Mouse (Mus musculus) kidney, postnatal 36 days (tissue): ENCODE data around the gene Pkmyt1.

ENCODE experiments used
- DNase-seq, 2 experiments: peaks; one replicate each; pipeline ENCODE4 v3.0.0; 2021 to 2022; ENCODE audit warnings: mixed read lengths in 2 of 2

The Pkmyt1 gene

GRCm38 (mm10) chr17:23722376-23723125 lies 3.6 kb upstream of the Pkmyt1 start, which contains the start of gene 1520401A03Rik:
TSS of gene 1520401A03Rik (minus strand) at chr17:23722783.
- DNase-seq = no peak

DNA sequence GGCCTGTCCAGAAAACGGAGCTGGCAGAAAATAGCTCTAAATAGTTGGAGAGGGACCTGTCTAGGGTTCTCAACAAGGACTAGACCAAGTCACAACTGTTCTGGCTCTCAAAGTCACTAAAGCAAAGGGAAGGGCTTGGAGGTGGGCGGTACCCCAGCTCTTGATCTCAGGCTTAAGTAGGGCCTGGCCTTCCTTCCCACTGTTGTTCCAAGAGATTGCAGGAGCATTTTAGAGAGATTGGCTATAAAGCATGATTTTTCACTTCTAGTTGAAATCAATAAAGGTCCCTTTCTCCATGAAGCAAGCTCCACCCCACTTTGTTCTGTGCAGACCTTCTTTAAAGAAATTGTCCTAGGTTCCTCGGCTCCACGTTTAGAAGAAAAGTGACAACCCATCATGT lies 659 bp upstream of the Pkmyt1 start:
- DNase-seq = no peak

- peak; percentile 79 for DNase-seq
Observed at GRCm38 (mm10) chr17:23726758-23727142, 614 bp downstream of the Pkmyt1 start.

GRCm38 (mm10) chr17:23730441-23730840 lies 4.3 kb downstream of the Pkmyt1 start:
- DNase-seq = no peak

GRCm38 (mm10) chr17:23734341-23734740 lies 8.2 kb downstream of the Pkmyt1 start:
- DNase-seq = peak in 1 of 2 experiments; percentile 25

- peak in 1 of 2 experiments; percentile 11 for DNase-seq
Observed at GRCm38 (mm10) chr17:23737493-23738445, 11.6 kb downstream of the Pkmyt1 start.

DNA sequence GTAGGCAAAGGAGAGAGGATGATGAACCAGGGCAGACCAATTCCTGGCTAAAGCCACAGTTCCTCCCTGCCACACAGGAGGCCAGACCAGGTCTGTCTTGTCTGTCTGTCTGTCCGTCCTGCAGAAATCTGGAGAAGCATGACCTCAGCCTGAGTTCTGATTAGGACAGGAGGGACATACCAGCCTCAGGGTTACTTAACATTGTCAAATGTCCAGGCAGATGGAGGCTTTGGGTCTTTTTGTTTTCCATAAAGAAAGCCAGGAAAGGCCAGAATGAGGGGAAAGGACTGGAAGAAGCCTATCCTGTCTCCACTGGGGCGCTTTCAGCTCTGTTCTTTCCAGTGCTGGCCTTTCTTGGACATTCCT lies 12.7 kb downstream of the Pkmyt1 start:
- DNase-seq = no peak

DNA sequence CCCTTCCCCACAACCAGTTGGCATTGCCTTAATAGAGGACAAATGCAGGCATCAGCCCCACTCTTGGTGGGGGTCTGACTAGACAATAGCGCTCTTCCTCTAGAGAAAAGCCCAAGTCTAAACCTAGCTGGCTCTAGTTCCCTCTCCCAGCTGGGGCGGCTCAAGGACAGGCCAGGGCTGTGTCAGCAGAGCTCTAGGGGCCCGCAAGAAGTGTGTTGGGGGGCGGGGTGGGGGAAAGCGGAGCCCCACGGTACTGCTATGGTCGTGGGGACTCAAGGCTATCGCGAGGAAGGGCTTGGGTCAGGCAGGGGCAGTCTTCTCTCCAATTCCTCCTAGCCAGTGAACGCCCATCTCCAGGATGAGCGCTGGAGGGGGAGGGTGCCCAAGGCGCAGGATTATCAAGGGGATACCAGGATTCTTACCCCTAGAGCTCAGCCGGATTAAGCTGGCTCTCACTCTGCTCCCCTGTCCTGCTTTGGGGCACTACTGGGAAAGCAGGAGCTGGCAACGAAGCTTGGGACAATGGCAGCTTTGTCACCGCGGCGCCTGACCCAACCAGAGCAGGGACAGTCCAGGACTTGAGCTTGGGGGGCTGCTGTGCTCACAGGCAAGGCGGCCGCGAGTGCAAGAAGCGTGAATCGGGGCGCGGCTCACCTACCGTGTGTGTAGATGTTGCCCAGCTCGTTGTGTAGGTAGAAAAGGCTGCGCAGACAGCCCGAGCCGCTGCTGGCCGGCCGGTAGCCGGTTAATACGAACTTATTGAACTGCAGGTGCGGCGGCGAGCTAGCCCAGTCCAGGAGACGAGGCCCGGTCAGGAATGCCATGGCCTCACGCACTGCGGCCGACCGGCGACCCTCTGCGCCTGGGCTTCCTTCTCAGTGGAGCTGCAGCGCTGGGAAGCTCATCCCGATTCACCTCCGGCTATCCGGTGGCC lies 13.3 kb downstream of the Pkmyt1 start:
- no peak for DNase-seq

- peak; percentile 91 to 92 for DNase-seq
Observed at GRCm38 (mm10) chr17:23740136-23740584, 14.0 kb downstream of the Pkmyt1 start.

DNA sequence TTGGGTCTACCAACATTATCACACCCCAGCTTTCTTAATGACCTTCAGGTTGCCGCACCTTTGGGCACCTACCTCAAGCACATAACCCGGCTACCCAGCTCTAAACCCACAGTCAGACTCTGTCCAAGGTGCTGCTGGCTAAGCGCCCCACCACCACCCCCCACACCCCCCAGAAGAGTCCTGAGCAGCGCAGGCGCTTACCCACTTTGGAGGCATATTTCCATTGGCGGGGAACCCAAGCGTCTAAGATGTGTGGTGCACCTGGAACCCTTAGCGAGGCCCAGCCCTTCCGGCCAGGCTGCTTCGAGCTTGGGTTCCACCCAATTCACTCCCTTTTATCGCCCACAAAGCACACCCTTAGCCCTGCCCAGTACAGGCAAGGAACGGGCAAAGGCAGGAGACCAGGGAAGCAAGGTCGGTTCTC lies 14.5 kb downstream of the Pkmyt1 start, which contains the start of gene Paqr4:
Gene Paqr4 (minus strand): TSS at position 270 of the 424 bp plus-strand sequence.
- DNase-seq = no peak

DNA sequence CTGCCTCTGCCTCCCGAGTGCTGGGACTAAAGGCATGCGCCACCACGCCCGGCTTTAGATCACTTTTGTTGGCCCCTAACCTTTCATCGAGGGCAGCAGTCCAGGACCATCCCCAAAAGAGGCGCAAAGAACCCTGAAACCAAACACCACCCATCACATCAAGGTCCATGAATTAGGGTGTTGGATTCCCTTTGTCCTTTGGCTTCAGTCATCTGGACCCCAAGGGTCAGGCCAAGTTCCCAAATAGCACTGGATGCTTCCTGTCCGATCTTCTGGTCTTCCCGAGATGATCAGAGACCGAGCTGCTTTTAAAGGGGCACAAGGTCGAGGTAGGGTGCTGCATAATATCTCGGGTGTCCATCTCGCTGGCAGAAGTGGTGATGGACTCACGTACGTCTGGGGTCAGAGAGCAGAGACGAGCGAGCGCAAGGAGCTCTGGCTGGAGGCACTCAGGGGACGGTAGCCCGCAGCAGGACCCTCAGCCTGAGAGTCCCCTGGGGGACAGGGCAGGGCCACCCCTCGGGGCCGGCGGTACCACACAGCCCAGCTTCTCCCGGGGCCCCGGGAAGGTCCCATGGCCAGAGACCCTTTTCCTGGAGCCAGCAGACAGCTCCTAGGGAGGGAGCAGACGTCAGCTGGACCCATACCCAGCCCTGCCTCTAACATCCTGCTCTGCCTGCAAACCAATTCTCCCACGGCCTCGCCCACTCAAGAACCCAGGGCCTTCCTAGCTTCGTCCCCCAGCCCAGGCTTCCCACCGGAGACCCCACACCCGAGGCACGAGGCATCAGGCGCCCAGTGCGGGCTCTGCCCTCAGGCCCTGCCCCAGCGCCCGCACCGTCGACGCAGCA lies 15.4 kb downstream of the Pkmyt1 start:
- no peak for DNase-seq

DNA sequence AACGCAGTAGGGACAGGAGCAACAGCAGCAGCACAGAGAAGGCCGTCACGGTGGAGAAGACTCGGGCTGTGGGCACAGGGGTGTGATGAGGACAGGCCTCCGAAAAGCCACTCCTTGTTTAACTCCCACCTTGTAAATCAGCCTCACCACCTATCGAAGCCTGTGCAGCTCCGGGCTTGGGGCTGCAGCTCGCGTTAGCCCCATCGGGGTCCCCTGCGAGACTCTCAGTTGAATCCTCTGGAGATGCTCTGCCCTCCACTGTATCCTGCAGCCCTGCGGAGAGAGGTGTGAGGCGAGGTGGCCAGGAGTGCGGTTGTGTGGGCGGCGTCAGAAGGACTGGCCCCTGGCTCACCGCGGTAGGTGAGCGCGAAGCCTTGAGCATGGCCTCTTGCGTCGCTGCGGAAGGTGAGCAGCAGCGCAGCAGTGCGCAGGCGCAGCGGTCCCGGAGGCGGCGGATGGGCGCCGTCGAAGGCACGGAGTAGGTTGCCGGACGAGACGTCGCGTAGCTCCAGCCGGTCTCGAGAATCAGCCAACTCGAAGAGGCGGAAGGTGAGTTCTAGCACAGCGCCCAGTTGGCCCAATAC lies 16.2 kb downstream of the Pkmyt1 start:
- peak; percentile 26 to 75 for DNase-seq

DNA sequence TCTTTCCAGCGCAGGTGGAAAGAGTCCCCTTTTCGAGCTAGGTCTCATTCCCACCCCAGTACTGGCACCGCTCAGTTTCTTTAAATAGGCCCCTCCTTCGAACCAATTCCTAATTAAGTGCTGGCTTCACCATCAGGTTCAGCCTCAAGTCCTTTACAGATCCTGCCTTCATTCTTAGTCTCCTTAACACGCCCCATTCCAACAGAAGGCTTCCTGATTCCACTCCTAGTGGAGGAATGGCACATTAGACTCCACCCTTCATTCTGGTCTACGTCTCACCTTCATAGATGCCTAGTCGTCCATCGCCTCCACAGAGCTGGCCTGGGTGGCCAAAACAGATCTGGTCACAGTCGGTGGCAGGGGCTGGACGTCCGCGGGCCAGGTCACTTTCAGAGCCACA lies 16.8 kb downstream of the Pkmyt1 start:
- no peak for DNase-seq

GRCm38 (mm10) chr17:23744076-23744475 lies 17.9 kb downstream of the Pkmyt1 start:
- no peak for DNase-seq

GRCm38 (mm10) chr17:23744651-23745050 lies 18.5 kb downstream of the Pkmyt1 start:
- DNase-seq = no peak

DNA sequence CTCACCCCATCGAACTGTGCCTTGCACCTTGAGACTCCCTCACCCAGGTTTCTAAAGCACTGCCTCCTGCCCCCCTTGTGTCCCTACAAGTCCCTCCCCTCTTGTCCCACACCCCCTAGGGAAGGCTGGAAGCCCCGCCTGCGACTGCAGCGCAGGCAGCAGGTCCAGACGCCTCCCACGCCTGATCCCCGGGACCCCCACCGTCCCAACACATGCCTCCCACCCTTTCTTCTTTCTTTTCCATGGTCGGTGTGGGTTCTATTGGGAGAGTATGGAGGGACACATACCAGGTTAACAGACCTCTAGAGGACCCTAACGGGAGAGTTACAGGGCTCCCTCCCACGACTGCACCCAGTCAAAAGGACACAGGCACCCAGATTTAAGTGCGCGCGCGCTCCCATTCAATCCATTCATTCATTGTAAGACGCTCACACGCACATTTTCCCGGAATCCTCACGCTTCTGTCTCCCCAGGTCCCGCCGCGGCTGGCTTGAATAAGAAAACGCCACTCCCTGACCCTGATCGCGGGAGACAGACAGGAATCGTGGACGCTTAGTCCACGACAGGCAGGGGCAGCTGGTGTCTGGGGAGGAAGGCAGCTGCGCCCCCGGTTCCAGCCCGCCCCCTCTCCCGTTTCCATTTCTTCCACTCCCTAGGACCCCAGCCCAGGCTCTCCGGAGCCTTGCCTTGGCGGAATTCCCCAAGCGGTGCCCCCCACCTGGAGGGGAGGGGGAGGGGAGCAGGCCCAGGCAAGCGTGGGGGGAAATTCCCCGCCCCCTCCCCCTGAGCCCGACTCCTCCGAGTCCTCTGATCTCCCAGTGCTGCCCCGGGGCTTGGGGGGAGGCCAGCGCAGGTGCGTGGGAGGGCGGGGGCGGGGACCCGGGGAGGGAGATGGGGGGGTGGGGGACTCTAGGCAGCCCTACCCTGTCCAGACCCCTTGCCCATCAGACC lies 19.4 kb downstream of the Pkmyt1 start, which contains the start of gene Kremen2:
Gene Kremen2 (minus strand): TSS at position 533 of the 951 bp plus-strand sequence.
- no peak for DNase-seq

- DNase-seq = no peak
Observed at GRCm38 (mm10) chr17:23746311-23746710, 20.2 kb downstream of the Pkmyt1 start.

DNA sequence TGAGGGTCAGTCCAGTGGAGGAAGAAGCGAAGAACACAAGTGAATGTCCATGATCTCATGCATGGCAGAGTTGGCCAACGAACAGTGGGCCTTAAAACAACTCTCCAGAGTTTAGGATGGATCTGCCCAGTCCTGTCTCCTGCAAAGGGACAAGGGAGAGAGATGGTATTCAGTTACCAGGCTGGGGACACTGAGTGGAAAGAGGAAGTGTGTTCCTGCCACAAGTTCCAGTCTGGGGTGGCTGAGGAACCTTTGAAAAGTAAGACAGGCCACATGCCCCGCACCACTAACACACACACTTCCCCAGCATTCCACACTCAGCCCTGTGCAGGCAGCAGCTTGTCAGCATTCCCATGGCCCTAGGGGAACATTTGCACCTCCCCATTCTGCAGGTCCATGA lies 20.6 kb downstream of the Pkmyt1 start:
- DNase-seq = no peak

- no peak for DNase-seq
Observed at GRCm38 (mm10) chr17:23747471-23747870, 21.3 kb downstream of the Pkmyt1 start.

GRCm38 (mm10) chr17:23748026-23748425 lies 21.9 kb downstream of the Pkmyt1 start:
- no peak for DNase-seq
